Mouse (Mus musculus) CH12F3 (cell line): ENCODE measurements around the gene Flywch1.

Experiments used
- in situ Hi-C: fragments of 300-500 bp; cut with MboI; formaldehyde crosslinking; loops from 2 replicates; pipeline ENCODE4 v1.14.3; 2020; ENCODE audit warnings: low sequenced_read_pairs

Flywch1 gene

DNA sequence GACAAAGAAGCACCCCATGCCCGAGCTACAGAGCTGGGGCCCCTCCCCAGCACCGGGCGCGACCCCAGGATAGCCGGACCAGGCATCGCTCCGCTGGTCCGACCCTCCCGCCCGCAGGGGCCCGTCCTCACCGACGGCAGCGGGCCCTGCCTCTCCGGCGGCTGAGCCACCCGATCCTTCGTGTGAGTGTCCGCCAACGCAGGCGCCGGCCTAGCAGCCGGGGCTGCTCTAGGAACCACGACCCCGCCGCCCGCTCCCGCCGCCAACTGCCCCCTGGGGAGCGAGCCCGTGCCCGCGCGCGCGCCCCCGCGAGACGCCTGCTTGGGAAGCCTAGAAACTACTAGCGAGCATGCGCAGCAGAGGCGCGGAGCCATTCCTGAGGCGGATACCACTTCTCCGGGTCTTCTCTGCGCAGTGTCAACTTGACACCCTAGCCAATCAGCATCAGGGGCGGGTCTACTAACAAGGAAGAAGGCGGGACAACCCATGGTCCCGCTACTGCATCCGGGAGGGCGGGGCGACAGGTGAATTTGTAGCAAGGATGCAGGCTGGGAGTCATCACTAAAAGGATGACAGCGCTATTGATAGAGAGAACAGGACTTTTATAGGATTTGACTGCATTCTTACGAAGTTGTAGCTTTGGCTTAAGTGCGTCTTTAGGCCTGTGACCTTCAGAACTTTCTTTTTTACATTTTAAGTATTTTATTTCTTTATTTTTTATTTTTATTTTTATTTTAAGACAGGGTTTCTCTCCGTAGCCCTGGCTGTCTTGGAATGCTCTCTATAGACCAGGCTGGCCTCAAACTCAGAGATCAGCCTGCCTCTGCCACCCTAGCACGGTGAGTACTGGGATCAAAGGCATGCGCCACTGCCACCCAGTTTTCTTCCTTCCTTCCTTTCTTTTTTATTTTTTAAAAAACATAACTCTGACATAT lies at the start of gene Flywch1:
TSS of gene Flywch1 (minus strand) at position 319 of the 935 bp plus-strand sequence.
- in situ Hi-C loops = no loop called here

DNA sequence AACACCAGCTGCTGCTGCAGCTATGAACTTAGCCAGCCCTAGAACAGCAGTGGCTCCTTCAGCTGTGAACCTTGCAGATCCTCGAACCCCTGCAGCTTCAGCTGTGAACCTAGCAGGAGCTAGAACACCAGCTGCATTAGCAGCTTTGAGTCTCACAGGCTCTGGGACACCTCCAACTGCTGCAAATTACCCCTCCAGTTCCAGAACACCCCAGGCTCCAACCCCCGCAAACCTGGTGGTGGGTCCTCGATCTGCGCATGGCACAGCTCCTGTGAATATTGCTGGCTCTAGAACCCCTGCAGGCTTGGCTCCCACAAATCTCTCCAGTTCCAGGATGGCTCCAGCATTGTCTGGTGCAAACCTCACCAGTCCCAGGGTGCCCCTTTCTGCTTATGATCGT lies 49.3 kb upstream of the Flywch1 start:
- in situ Hi-C loops = no loop called here

DNA sequence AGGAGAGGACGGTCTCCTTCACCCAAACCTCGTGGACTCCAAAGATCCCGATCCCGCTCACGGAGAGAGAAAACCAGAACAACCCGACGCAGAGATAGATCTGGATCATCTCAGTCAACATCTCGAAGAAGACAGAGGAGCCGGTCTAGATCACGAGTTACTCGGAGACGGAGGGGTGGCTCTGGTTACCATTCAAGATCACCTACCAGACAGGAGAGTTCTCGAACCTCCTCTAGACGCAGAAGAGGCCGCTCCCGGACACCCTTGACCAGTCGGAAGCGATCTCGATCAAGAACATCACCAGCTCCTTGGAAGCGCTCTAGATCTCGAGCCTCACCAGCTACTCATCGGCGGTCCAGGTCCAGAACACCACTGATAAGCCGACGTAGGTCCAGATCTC lies 47.8 kb upstream of the Flywch1 start:
- in situ Hi-C loops = no loop called here

DNA sequence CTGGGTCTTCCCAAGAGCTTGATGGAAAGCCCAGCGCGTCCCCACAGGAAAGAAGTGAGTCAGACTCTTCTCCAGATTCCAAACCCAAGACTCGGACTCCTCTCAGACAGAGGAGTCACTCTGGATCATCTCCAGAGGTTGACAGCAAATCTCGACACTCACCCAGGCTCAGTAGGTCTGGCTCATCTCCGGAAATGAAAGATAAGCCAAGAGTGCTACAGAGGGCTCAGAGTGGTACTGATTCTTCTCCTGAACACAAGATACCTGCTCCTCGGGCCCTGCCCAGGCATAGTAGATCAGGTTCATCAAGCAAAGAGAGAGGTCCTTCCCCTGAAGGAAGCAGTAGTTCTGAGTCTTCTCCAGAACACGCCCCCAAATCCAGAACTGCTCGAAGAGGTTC lies 47.2 kb upstream of the Flywch1 start:
- in situ Hi-C loops = no loop called here

- in situ Hi-C loops = no loop called here
Measured at GRCm38 (mm10) chr17:23815641-23816040, 44.2 kb upstream of the Flywch1 start.

DNA sequence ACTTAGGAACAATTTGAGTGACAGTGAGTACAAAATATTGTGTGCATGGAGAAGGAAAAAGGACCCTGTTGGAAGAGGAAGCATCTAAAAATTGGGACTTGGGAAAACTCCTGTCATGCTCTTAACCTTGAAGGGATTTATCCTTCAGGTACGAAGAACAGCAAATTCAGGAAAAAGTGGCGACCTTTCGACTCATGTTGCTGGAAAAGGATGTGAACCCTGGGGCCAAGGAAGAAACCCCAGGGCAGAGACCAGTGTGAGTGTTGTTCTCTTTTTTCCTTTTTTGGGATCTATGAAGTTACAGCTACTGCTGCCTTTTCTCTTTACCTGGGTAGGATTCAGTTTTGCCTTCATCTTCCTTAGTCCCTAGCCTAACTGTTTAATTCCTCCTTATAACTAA lies 36.5 kb upstream of the Flywch1 start:
- in situ Hi-C loops = no loop called here

- in situ Hi-C loops = no loop called here
Measured at GRCm38 (mm10) chr17:23806867-23807266, 35.5 kb upstream of the Flywch1 start.

- in situ Hi-C loops = no loop called here
Measured at GRCm38 (mm10) chr17:23804426-23805085, 33.2 kb upstream of the Flywch1 start.

- in situ Hi-C loops = no loop called here
Measured at GRCm38 (mm10) chr17:23803366-23804041, 32.1 kb upstream of the Flywch1 start.

GRCm38 (mm10) chr17:23802746-23803365 lies 31.5 kb upstream of the Flywch1 start:
- in situ Hi-C loops = no loop called here

DNA sequence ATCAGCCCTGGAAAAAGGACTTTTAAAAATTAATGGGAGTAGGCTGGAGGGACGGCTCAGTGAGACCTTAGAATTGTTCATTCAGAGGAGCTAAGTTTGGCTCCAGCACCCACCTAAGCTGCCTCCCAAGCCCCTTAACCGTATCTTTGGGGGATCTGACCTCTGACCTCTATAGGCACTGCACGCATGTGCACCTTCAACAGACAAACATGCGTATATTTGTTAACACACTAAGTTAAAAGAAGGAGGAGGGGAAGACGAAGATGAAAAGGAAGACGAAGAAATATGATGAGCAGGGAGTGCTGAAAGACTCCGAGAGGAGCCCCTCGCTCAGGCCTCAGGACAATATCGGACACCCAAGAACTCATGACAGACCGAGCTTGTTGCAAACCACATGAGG lies 30.2 kb upstream of the Flywch1 start:
- in situ Hi-C loops = no loop called here

- in situ Hi-C loops = no loop called here
Measured at GRCm38 (mm10) chr17:23797316-23797715, 25.9 kb upstream of the Flywch1 start.

DNA sequence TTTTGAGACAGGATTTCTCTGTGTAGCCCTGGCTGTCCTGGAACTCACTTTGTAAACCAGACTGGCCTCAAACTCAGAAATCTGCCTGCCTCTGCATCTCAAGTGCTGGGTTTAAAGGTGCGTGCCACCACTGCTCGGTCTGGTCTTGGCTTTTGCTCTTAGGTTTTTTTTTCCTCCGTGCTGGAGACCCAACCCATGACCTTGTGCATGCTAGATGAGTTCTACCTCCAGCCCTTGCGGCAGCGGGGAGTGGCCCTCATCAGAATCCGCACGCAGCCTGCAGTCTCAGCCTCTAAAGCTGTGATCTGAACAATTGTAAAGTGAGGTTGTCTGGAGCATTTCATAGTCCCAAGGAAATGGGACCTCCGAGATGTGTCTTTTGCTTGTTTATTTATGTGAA lies 23.9 kb upstream of the Flywch1 start:
- in situ Hi-C loops = no loop called here

DNA sequence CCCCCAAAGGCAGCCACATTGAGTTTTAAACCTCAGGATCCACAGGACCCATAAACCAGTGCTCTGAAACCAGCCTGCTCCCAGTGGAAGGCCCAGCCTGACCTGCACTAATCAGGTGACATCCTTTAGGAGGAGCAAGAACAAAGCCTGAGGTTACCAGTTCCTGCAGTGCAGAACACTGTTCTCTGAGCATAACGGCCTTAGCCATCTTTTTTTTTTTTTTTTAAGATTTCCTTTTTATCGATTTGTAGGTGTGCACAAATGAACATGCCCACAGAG lies 19.6 kb upstream of the Flywch1 start:
- in situ Hi-C loops = no loop called here

- in situ Hi-C loops = no loop called here
Measured at GRCm38 (mm10) chr17:23790269-23791078, 19.1 kb upstream of the Flywch1 start, which contains the start of gene Srrm2. Srrm2 (plus strand) TSS chr17:23790532.

GRCm38 (mm10) chr17:23789749-23790268 lies 18.4 kb upstream of the Flywch1 start:
- in situ Hi-C loops = no loop called here

DNA sequence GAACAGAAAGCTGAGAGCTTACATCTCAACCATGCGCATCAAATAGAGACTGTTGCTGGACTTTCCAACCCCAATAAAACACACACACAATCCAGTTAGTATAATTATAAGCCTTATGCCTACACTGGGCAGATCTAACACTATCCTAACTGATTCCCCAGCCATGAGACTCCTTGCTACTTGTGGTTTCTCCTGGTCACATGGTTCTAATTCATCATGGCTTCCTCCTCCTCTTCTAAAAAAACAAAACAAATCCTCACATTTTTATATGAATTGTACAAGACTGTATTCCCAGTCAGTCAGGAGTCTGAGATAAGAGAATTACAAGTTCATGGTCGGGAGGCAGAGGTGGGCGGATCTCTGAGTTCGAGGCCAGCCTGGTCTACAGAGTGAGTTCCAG lies 17.6 kb upstream of the Flywch1 start:
- in situ Hi-C loops = no loop called here

- in situ Hi-C loops = no loop called here
Measured at GRCm38 (mm10) chr17:23786510-23786931, 15.1 kb upstream of the Flywch1 start.

GRCm38 (mm10) chr17:23785561-23786471 lies 14.4 kb upstream of the Flywch1 start, which contains the start of gene Flywch2:
Flywch2 (minus strand) TSS chr17:23786081.
- in situ Hi-C loops = no loop called here
